Mouse (Mus musculus): ENCODE results near the gene Rora.

GRCm38 (mm10) chr9:68710893-68711654, 57.5 kb downstream of the Rora start:
- TF ChIP-seq CTCF (IDR thresholded peaks at IDR 0.05; ENCODE audit: low read depth): no peak
- no peak for TF ChIP-seq EP300 (IDR thresholded peaks at IDR 0.05; ENCODE audit: low read depth)
